Mouse (Mus musculus) thymus, adult 2 months (tissue): ENCODE measurements around the gene Olfr1045. TPM values are rescaled to one million over a fixed set of nuclear protein-coding genes. Genes with fewer than 3 reads are reported as not detected.

Experiments
- DNase-seq: peaks from one replicate; pipeline ENCODE4 v3.0.0; 2021
- H3K27ac ChIP-seq: fragments of 200-500 bp; 2 replicates; pipeline ENCODE4 v1.5.1; 2012; ENCODE audit warnings: low read length, control low read depth; ENCODE audit not compliant: control insufficient read depth, insufficient read depth
- H3K27me3 ChIP-seq: fragments of 200-500 bp; 2 replicates; pipeline ENCODE4 v1.6.1; 2012; ENCODE audit warnings: mild to moderate bottlenecking, low read length, moderate library complexity, mixed read lengths; ENCODE audit not compliant: control insufficient read depth, insufficient read depth
- H3K36me3 ChIP-seq: fragments of 200-500 bp; 2 replicates; pipeline ENCODE4 v1.6.1; 2012; ENCODE audit warnings: mild to moderate bottlenecking, low read length, moderate library complexity; ENCODE audit not compliant: control insufficient read depth, insufficient read depth
- H3K4me1 ChIP-seq: fragments of 200-500 bp; replicated peaks from 2 replicates; pipeline ENCODE4 v1.6.1; 2012; ENCODE audit warnings: low read length; ENCODE audit not compliant: control insufficient read depth, insufficient read depth
- H3K4me3 ChIP-seq: fragments of 200-500 bp; 2 replicates; pipeline ENCODE4 v1.5.1; 2012; ENCODE audit warnings: mild to moderate bottlenecking, low read length, control low read depth, moderate library complexity; ENCODE audit not compliant: control insufficient read depth, insufficient read depth
- CTCF ChIP-seq: fragments of 200-500 bp; IDR thresholded peaks from 2 replicates; pipeline ENCODE4 v1.5.1; 2012; ENCODE audit warnings: mild to moderate bottlenecking, control low read depth, low read length, moderate library complexity, borderline replicate concordance; ENCODE audit not compliant: control insufficient read depth, poor library complexity, insufficient read depth; ENCODE audit errors: extremely low read depth
- POLR2A ChIP-seq: fragments of 200-500 bp; IDR thresholded peaks from 2 replicates; pipeline ENCODE4 v1.6.1; 2012; ENCODE audit warnings: mild to moderate bottlenecking, low read length, control low read depth, moderate library complexity; ENCODE audit not compliant: control insufficient read depth, poor library complexity, insufficient read depth; ENCODE audit errors: extremely low read depth
- WGBS: fragments of 180-500 bp; shearing (Covaris S2); methylation state at CpG from one replicate; pipeline ENCODE4 v1.1.7; 2018; 5-methylcytosine and 5-hydroxymethylcytosine counted together
- polyA plus RNA-seq: library from polyadenylated mRNA; depleted of rRNA; stranded (reverse); fragments of >200 nt; gene quantifications from 2 replicates; pipeline ENCODE4 v1.2.3, GENCODE M21; 2012; rRNA removed

The Olfr1045 gene
- not detected in 2 replicates for polyA plus RNA-seq

DNA sequence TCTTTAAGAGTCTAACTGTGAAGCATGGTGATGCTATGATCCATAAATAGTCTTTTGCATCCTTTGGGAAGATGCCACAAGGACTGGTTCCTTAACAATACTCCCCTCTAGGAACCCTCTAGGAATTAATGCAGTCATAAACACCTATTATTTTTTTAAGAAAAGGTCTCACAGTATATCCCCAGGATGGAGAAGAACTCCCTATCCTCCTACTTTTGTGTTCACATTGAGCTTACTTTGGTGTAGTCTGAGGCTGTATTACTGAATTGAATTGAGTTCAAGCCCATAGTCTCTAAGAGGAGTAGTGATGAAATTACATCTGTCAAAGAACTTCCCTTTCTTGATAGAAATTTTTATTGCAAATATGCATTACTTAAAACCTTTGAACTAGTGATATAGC, at the start of gene Olfr1045:
Olfr1045 (minus strand) TSS at position 101 of the 400 bp plus-strand sequence.
- Histone ChIP-seq H3K36me3 (no peaks in the 10 kb centered on the region), H3K4me3 (no peak within 1 kb of the TSS), H3K27me3 (no peaks in the 10 kb centered on the region), H3K27ac (no peak within 1 kb of the TSS), H3K4me1 (no peaks in the 10 kb centered on the region)
- TF ChIP-seq POLR2A (no peak), CTCF (no peak)
- no peak for DNase-seq

- no peaks in the 10 kb centered on the region for H3K4me1 ChIP-seq
- no peak within 1 kb of the TSS for H3K4me3 ChIP-seq
- H3K36me3 ChIP-seq: no peaks in the 10 kb centered on the region
- TF ChIP-seq POLR2A: no peak
- no peak for TF ChIP-seq CTCF
- H3K27me3 ChIP-seq: no peaks in the 10 kb centered on the region
- H3K27ac ChIP-seq: no peak within 1 kb of the TSS
- no peak for DNase-seq
Measured at GRCm38 (mm10) chr2:86240189-86240588, 37.4 kb upstream of the Olfr1045 start, which contains the start of gene Olfr1048. Olfr1048 (minus strand) TSS chr2:86240289.

DNA sequence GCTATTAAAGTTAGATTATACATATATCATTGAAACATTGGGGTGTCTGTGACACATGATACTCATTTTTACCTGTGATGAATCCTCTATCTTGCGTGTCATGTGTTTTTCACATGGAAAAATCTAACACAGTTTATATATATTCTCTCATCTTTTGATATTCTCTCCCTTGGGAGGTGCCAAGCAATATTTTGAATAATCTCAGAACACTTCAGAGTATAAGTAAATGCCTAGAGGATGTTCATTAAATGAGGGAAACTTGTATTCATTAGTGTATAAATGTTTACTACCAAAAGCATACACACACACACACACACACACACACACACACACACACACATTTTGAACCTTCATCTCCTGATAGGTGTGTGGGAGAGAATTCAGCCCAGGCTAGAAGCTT, 28.5 kb upstream of the Olfr1045 start, which contains the start of gene Olfr1047:
Olfr1047 (minus strand) TSS at position 101 of the 400 bp plus-strand sequence.
- 92% methylated on average over 1 of the region's 1 CpGs for WGBS
- TF ChIP-seq POLR2A (no peak), CTCF (no peak)
- H3K36me3 ChIP-seq: no peaks in the 10 kb centered on the region

GRCm38 (mm10) chr2:86219214-86219613, 16.4 kb upstream of the Olfr1045 start, which contains the start of gene Olfr1046:
Olfr1046 (minus strand) TSS chr2:86219314.
- DNase-seq: no peak
- H3K36me3 ChIP-seq: no peaks in the 10 kb centered on the region
- no peaks in the 10 kb centered on the region for H3K27me3 ChIP-seq
- no peaks in the 10 kb centered on the region for H3K4me1 ChIP-seq
- no peak within 1 kb of the TSS for H3K4me3 ChIP-seq
- no peak within 1 kb of the TSS for H3K27ac ChIP-seq
- TF ChIP-seq POLR2A: no peak
- no peak for TF ChIP-seq CTCF
- 72% methylated on average over 2 of the region's 2 CpGs for WGBS

More for the DNA sequence above, 28.5 kb upstream of the Olfr1045 start, which contains the start of gene Olfr1047:
- no peak for DNase-seq
- no peak within 1 kb of the TSS for H3K4me3 ChIP-seq
- no peaks in the 10 kb centered on the region for H3K4me1 ChIP-seq
- no peaks in the 10 kb centered on the region for H3K27me3 ChIP-seq
- no peak within 1 kb of the TSS for H3K27ac ChIP-seq

GRCm38 (mm10) chr2:86195863-86196262, 6.9 kb downstream of the Olfr1045 start:
- no peak overlapping the region for H3K4me3 ChIP-seq
- 59% methylated on average over 1 of the region's 1 CpGs for WGBS
- no peaks in the 10 kb centered on the region for H3K4me1 ChIP-seq
- H3K27ac ChIP-seq: no peak overlapping the region
- TF ChIP-seq CTCF (no peak), POLR2A (no peak)
- H3K27me3 ChIP-seq: no peaks in the 10 kb centered on the region
- H3K36me3 ChIP-seq: no peaks in the 10 kb centered on the region
- DNase-seq: no peak

DNA sequence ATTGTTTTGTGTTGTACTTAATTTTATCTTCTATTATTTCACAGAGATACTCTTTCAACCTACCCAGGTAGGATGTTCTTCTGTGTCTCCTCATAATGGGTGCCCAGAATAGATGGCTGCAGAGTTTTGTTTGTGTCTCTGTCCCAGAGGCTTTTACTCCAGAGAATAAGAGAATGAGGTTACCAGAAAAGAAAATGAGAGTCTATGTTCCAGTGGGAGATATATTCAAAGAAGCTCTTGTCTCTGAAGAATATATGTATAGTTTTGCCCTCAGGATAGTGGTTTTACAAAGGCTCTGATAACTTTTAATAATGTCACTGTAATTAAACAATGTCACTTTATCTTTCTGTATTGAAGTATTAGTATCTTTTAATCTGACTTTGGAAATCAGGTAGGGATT, 17.2 kb downstream of the Olfr1045 start, which contains the start of gene Olfr52:
Olfr52 (minus strand) TSS at position 101 of the 400 bp plus-strand sequence.
- no peak within 1 kb of the TSS for H3K4me3 ChIP-seq
- H3K27ac ChIP-seq: no peak within 1 kb of the TSS
- H3K4me1 ChIP-seq: no peaks in the 10 kb centered on the region
- H3K27me3 ChIP-seq: no peaks in the 10 kb centered on the region
- DNase-seq: no peak
- no peaks in the 10 kb centered on the region for H3K36me3 ChIP-seq
- TF ChIP-seq CTCF (no peak), POLR2A (no peak)

GRCm38 (mm10) chr2:86179950-86180349, 22.9 kb downstream of the Olfr1045 start:
- H3K27me3 ChIP-seq: no peaks in the 10 kb centered on the region
- no peak for TF ChIP-seq CTCF
- TF ChIP-seq POLR2A: no peak
- H3K27ac ChIP-seq: no peak overlapping the region
- H3K36me3 ChIP-seq: no peaks in the 10 kb centered on the region
- no peak for DNase-seq
- no peak overlapping the region for H3K4me3 ChIP-seq
- no peaks in the 10 kb centered on the region for H3K4me1 ChIP-seq
- WGBS: 84% methylated on average over 3 of the region's 3 CpGs
